Mouse (Mus musculus) embryonic facial prominence, embryonic 10.5 days (tissue): ENCODE data around the gene Ect2. TPM values are rescaled to one million over a fixed set of nuclear protein-coding genes. Genes with fewer than 3 reads are reported as not detected.

ENCODE experiments used
- polyA plus RNA-seq: library from polyadenylated mRNA; unstranded; fragments of >200 nt; fragmentation: Nextera tagmentation; extraction: Ambion mirVana; gene quantifications from 2 replicates; pipeline ENCODE4 v1.2.1, GENCODE M21; 2016

Ect2 gene
- polyA plus RNA-seq, 1 experiment from 2014 or later = 82.4 TPM

Other genes with a start within 250 kb of the Ect2 start
- 4.2 and 4.6 TPM in 2 replicates for gene Nceh1, start 29.1 kb upstream of the Ect2 start, polyA plus RNA-seq
- gene Tnfsf10, start 163.2 kb upstream of the Ect2 start, polyA plus RNA-seq = not detected in 2 replicates
- not detected in 2 replicates for gene Ghsr, start 217.5 kb upstream of the Ect2 start, polyA plus RNA-seq